Mouse (Mus musculus) erythroblast, embryonic 14.5 days (primary cell): ENCODE measurements around the gene Gm10778. TPM values are rescaled to one million over a fixed set of nuclear protein-coding genes. Genes with fewer than 3 reads are reported as not detected.
"Not testable (repeated sequence)": the region's sequence is repeated elsewhere in the genome, so short reads cannot be mapped to it uniquely, and the experiment has no call there.

ENCODE experiments used
- H3K27me3 ChIP-seq: 2 replicates; pipeline ENCODE4 v1.6.1; 2012; ENCODE audit warnings: inconsistent platforms; ENCODE audit not compliant: control insufficient read depth
- H3K36me3 ChIP-seq: 2 replicates; pipeline ENCODE4 v1.6.1; 2012; ENCODE audit warnings: mild to moderate bottlenecking, inconsistent platforms; ENCODE audit not compliant: control insufficient read depth
- H3K4me1 ChIP-seq: 2 replicates; pipeline ENCODE4 v1.6.1; 2012; ENCODE audit warnings: inconsistent platforms; ENCODE audit not compliant: control insufficient read depth
- H3K4me3 ChIP-seq: replicated peaks from 2 replicates; pipeline ENCODE3; 2012; ENCODE audit warnings: moderate library complexity, mild to moderate bottlenecking, inconsistent platforms
- H3K9me3 ChIP-seq: 2 replicates; pipeline ENCODE4 v1.6.1; 2012; ENCODE audit warnings: low read length, inconsistent platforms, mixed read lengths; ENCODE audit not compliant: control insufficient read depth
- GATA1 ChIP-seq: IDR thresholded peaks from 2 replicates; pipeline ENCODE4 v1.6.1; 2012; ENCODE audit warnings: low read length, inconsistent platforms, mixed read lengths
- TAL1 ChIP-seq: IDR thresholded peaks from 3 replicates; pipeline ENCODE4 v1.6.1; 2012; ENCODE audit warnings: low read length, inconsistent platforms, mixed read lengths
- polyA plus RNA-seq: library from polyadenylated mRNA; stranded (reverse); fragments of >175 nt; gene quantifications from 2 replicates; pipeline ENCODE4 v1.2.3, GENCODE M21; 2012

The Gm10778 gene
- polyA plus RNA-seq, 1 experiment = 0.01 TPM

DNA sequence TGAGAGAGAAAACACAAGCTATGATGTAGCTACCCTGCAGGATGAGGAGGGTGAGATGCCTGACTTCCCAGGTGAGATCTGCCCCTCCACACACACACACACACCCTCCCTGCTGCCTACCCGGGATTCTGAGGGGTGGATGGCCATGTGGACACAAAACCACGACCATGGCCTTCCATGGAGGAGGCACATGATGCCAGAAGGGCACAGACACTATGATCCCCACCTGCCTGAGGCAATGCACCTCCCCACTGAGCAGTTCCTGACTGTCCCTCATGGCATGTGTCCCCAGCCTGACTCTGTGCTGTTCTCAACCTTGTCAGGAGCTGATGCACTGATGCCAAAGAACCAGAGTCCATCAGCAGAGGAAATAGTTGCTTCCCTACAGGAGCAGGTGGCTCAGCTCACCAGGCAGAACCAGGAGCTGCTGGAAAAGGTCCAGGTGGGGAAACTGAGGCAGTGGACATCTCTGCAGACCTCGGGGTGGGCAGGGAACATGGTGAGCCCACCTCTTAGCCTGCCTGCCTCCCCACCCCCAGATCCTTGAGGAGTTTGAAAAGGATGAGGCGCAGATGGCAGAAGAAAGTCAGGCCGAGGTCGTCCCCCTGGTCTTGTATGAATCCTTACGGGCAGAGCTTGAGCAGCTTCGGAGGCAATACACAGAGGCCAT, 6.7 kb upstream of the Gm10778 start:
- peak overlapping the region; percentile 79 for H3K4me3 ChIP-seq

DNA sequence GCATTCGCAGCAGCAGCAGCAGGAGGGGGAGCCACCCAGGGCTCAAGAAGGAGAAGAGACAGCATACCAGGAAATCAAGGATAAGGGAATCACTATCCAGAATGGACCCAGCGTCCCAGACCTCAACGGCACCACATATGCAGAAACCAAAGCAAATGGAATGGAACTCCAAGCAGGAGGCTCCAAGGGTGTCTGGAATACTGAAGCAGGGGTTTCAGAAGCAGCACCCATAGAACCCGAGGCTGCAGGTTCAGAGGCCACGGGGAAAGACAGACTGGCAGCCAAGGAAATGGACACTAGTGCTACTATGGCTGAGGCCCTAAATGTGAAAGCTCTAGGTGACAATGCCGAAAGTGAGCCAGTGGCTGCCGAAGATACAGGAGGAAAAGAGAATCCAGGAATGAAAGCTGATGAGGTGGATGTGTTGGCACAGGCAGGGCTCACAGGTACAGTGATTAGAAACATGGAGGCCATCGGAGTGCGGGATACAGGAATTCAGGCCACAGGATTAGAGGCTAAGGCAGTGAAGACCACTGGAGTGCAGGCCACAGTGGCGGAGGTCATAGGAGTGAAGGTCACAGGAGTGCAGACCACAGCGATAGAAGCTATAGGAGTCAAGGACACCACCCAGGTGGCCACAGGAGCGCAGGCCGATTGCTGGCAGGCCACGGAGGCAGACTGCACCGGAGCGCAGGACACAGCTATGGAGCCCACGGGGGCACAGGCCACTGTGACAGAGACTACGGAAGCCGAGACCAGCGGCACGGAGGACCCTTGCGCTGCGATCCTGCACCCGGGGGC, 6.0 kb upstream of the Gm10778 start:
- TF ChIP-seq TAL1 (no peak), GATA1 (no peak)
- peak overlapping the region; percentile 79 for H3K4me3 ChIP-seq
- no peaks in the 10 kb centered on the region for H3K9me3 ChIP-seq
- H3K4me1 ChIP-seq = peaks cover 38% of the 10 kb centered on the region
- H3K36me3 ChIP-seq = no peaks in the 10 kb centered on the region
- H3K27me3 ChIP-seq = peaks cover 2% of the 10 kb centered on the region; the same call in 1 of the 2 replicates

More for the DNA sequence above, 6.7 kb upstream of the Gm10778 start:
- Histone ChIP-seq H3K27me3 (peaks cover 2% of the 10 kb centered on the region; the same call in 1 of the 2 replicates), H3K36me3 (no peaks in the 10 kb centered on the region), H3K4me1 (peaks cover 37% of the 10 kb centered on the region), H3K9me3 (no peaks in the 10 kb centered on the region)
- TF ChIP-seq TAL1 (no peak), GATA1 (no peak)

DNA sequence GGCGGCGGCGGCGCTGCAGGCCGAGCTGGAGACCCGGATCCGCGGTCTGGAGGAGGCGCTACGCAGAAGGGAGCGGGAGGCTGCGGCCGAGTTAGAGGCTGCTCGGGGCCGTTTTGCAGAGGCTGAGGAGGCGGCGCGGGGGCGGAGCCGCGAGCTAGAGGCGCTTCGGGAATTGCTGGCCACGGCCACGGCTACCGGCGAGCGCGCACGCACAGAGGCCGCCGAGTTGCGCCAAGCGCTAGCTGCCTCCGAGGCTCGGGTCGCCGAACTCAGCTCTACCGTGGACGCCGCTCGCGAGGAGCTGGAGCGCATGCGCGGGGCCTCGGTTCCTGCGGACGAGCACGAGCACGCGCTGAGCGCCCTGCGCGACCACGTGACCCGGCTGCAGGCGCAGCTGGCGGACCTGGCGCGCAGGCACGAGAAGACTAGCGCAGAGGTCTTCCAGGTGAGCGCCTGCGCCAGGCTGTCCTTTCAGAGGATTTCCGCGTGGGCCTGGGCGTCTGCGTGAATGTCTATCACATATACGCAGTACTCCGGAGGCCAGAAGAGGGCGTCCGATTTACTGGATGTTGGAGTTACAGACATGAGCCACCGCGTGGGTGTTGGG, 5.3 kb upstream of the Gm10778 start:
- Histone ChIP-seq H3K36me3 (no peaks in the 10 kb centered on the region), H3K9me3 (no peaks in the 10 kb centered on the region), H3K27me3 (no peaks in the 10 kb centered on the region), H3K4me1 (peaks cover 41% of the 10 kb centered on the region), H3K4me3 (peak overlapping the region; percentile 79)
- TF ChIP-seq TAL1 = no peak
- TF ChIP-seq GATA1 = no peak

- Histone ChIP-seq H3K4me1 (peaks cover 44% of the 10 kb centered on the region), H3K36me3 (no peaks in the 10 kb centered on the region), H3K27me3 (no peaks in the 10 kb centered on the region), H3K4me3 (peak overlapping the region; percentile 79), H3K9me3 (no peaks in the 10 kb centered on the region)
- TF ChIP-seq TAL1 (no peak), GATA1 (no peak)
Measured at GRCm38 (mm10) chr10:81644162-81644561, 4.7 kb upstream of the Gm10778 start.

DNA sequence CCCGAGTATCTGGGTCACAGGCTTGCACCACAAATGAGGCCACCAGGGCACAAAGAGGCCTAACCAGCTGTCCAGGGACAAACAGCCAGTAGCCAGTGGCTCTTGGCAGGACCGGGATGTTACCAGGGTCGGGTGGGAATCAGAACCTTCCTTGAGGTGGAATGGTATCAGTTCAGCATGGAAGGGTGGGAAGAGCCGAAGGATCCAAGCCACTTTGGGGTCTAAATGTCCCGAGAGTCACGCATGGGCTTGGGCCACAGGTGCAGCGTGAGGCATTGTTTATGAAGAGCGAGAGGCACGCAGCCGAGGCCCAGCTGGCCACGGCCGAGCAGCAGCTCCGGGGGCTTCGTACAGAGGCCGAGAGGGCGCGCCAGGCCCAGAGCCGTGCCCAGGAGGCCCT, 4.1 kb upstream of the Gm10778 start:
- Histone ChIP-seq H3K27me3 (no peaks in the 10 kb centered on the region), H3K9me3 (no peaks in the 10 kb centered on the region), H3K36me3 (no peaks in the 10 kb centered on the region), H3K4me3 (no peak overlapping the region), H3K4me1 (peaks cover 47% of the 10 kb centered on the region)
- no peak for TF ChIP-seq TAL1
- TF ChIP-seq GATA1 = no peak

DNA sequence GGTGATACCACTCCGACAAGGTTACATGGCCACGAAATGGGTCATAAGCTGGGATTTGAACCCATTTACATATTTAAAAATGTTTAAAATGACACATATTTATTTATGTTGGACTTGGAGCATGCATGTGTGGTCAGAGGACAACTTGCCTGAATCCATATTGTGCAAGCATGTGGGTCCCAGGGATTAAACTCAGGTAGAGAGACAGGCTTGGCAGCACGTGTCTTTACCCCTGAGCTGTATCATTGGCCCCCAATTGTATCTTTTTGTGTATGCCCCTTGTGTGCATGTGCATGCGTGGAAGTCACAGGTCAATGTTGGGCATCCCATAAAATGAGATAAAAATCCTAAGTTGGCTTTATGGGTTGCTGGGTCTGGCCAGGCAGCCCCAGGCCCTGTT, 3.5 kb upstream of the Gm10778 start:
- TF ChIP-seq TAL1 (no peak), GATA1 (no peak)
- H3K4me3 ChIP-seq = no peak overlapping the region
- H3K27me3 ChIP-seq = no peaks in the 10 kb centered on the region
- H3K9me3 ChIP-seq = no peaks in the 10 kb centered on the region
- H3K4me1 ChIP-seq = peaks cover 53% of the 10 kb centered on the region
- no peaks in the 10 kb centered on the region for H3K36me3 ChIP-seq

GRCm38 (mm10) chr10:81646015-81646555, 2.8 kb upstream of the Gm10778 start:
- H3K4me3 ChIP-seq = no peak overlapping the region
- H3K4me1 ChIP-seq = peaks cover 55% of the 10 kb centered on the region
- no peaks in the 10 kb centered on the region for H3K9me3 ChIP-seq
- no peaks in the 10 kb centered on the region for H3K27me3 ChIP-seq
- TF ChIP-seq GATA1 (no peak), TAL1 (no peak)
- peaks cover 3% of the 10 kb centered on the region; the same call in 1 of the 2 replicates for H3K36me3 ChIP-seq

GRCm38 (mm10) chr10:81655178-81655577, 6.3 kb downstream of the Gm10778 start:
- no peak for TF ChIP-seq GATA1
- TF ChIP-seq TAL1 = no peak
- H3K36me3 ChIP-seq = peaks cover 35% of the 10 kb centered on the region
- peaks cover 7% of the 10 kb centered on the region for H3K4me1 ChIP-seq
- H3K9me3 ChIP-seq = peaks cover 32% of the 10 kb centered on the region
- no peak overlapping the region for H3K4me3 ChIP-seq
- no peaks in the 10 kb centered on the region for H3K27me3 ChIP-seq

- Histone ChIP-seq H3K4me3 (no peak overlapping the region), H3K36me3 (peaks cover 32% of the 10 kb centered on the region), H3K27me3 (no peaks in the 10 kb centered on the region), H3K4me1 (no peaks in the 10 kb centered on the region; the same call in 1 of the 2 replicates), H3K9me3 (peaks cover 32% of the 10 kb centered on the region)
- no peak for TF ChIP-seq TAL1
- TF ChIP-seq GATA1 = no peak
Measured at GRCm38 (mm10) chr10:81656174-81656573, 7.3 kb downstream of the Gm10778 start.

GRCm38 (mm10) chr10:81687114-81687513, 38.3 kb downstream of the Gm10778 start:
- not testable (repeated sequence) for H3K4me3 ChIP-seq, H3K27me3 ChIP-seq, H3K36me3 ChIP-seq, H3K4me1 ChIP-seq, H3K9me3 ChIP-seq

GRCm38 (mm10) chr10:81704531-81705301, 55.9 kb downstream of the Gm10778 start, which contains the start of gene Zfp433:
Zfp433 (plus strand) TSS chr10:81704825.
- not testable (repeated sequence) for H3K27me3 ChIP-seq, H3K36me3 ChIP-seq, H3K4me1 ChIP-seq, H3K4me3 ChIP-seq, H3K9me3 ChIP-seq
